Mouse (Mus musculus) liver, postnatal 0 days (tissue): Measurements from ENCODE around the gene Commd3. TPM values are rescaled to one million over a fixed set of nuclear protein-coding genes. Genes with fewer than 3 reads are reported as not detected.

ENCODE experiments used
- ATAC-seq: fragments of 200-750 bp; cut with Nextera tagmentation; 2 replicates; pipeline ENCODE4 v1.8.0; 2017; ENCODE audit warnings: mild to moderate bottlenecking, moderate library complexity
- DNase-seq: peaks from one replicate; pipeline ENCODE4 v3.0.0-alpha.2; 2016
- H3K27ac ChIP-seq: fragments of 300-500 bp; sonication (generic); 2 replicates; pipeline ENCODE4 v1.5.1; 2014; ENCODE audit warnings: antibody characterized with exemption, moderate library complexity, mild to moderate bottlenecking, low read depth
- H3K27me3 ChIP-seq: fragments of 300-500 bp; sonication (generic); 2 replicates; pipeline ENCODE4 v1.6.1; 2014; ENCODE audit warnings: low read length, control low read depth, mixed read lengths; ENCODE audit not compliant: insufficient read depth
- H3K36me3 ChIP-seq: fragments of 300-500 bp; sonication (generic); replicated peaks from 2 replicates; pipeline ENCODE4 v1.6.1; 2014; ENCODE audit warnings: mild to moderate bottlenecking, control low read depth, low read length, moderate library complexity, mixed read lengths; ENCODE audit not compliant: insufficient read depth
- H3K4me1 ChIP-seq: fragments of 300-500 bp; sonication (generic); 2 replicates; pipeline ENCODE4 v1.6.1; 2014; ENCODE audit warnings: antibody characterized with exemption, mild to moderate bottlenecking, control low read depth; ENCODE audit not compliant: insufficient read depth
- H3K4me2 ChIP-seq: fragments of 300-500 bp; sonication (generic); 2 replicates; pipeline ENCODE4 v1.6.1; 2014; ENCODE audit warnings: low read depth, mild to moderate bottlenecking, low read length, moderate library complexity, mixed read lengths
- H3K4me3 ChIP-seq: fragments of 300-500 bp; sonication (generic); 2 replicates; pipeline ENCODE4 v1.5.1; 2014; ENCODE audit warnings: low read depth, low read length
- H3K9ac ChIP-seq: fragments of 300-500 bp; sonication (generic); replicated peaks from 2 replicates; pipeline ENCODE4 v1.6.1; 2014; ENCODE audit warnings: mild to moderate bottlenecking, moderate library complexity
- H3K9me3 ChIP-seq: fragments of 300-500 bp; sonication (generic); 2 replicates; pipeline ENCODE4 v1.6.1; 2016; ENCODE audit warnings: mild to moderate bottlenecking, control low read depth, low read length, mixed read lengths
- CTCF ChIP-seq: sonication (generic); IDR thresholded peaks from 2 replicates; pipeline ENCODE4 v1.5.1; 2016; ENCODE audit warnings: antibody characterized with exemption, low read depth
- EP300 ChIP-seq: IDR thresholded peaks from 2 replicates; pipeline ENCODE4 v1.6.1; 2016; ENCODE audit warnings: antibody characterized with exemption, low read depth, mild to moderate bottlenecking
- WGBS: fragments of 180-500 bp; shearing (Covaris S2); extraction: QIAGEN DNeasy Blood & Tissue Kit; methylation state at CpG from one replicate; pipeline ENCODE4 v1.1.7; 2014; ENCODE audit not compliant: insufficient replicate concordance; 5-methylcytosine and 5-hydroxymethylcytosine counted together
- polyA plus RNA-seq: library from polyadenylated mRNA; unstranded; fragments of >200 nt; fragmentation: Nextera tagmentation; extraction: Ambion mirVana; gene quantifications from 2 replicates; pipeline ENCODE4 v1.2.1, GENCODE M21; 2015

Commd3 gene
- polyA plus RNA-seq, result 115 and 127 TPM in 2 replicates

DNA sequence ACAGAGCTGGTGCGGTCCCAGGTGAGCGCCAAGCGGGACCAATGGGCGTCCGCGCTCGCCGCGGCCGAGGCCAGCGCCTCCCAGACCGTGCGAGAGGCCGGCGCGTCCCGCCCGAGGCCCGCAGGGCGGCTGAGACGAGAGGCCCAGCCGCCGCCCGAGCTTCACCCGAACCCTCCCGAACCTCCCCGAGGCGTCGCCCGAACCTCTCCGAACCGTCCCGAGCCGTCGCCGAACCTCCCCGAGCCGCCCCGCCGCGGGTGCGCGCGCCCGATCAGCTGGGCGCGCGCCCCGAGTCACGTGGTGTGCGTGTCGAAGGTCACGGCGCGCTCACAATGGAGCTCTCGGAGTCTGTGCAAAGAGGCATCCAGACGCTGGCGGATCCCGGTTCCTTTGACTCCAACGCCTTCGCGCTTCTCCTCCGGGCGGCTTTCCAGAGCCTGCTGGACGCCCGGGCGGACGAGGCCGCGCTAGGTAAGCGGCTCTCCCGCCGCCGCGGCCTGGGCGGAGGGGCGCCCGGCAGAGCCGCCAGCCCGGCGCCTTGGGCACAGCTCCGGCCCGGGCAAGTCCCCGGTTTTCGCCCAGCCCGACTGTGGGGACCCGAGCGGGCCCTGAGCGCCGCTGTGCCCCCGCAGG is at the start of gene Commd3:
Gene Commd3 (plus strand): TSS at position 252 of the 633 bp plus-strand sequence.
- peak; percentile 87 for ATAC-seq
- Histone ChIP-seq H3K27ac (peak within 1 kb of the TSS; percentile 92), H3K4me2 (peak within 1 kb of the TSS; percentile 87), H3K4me1 (no peaks in the 10 kb centered on the region), H3K4me3 (peak within 1 kb of the TSS; percentile 75), H3K27me3 (0 out of 2 replicates have a peak, but pooled peaks cover 5% of the 10 kb centered on the region), H3K9me3 (no peaks in the 10 kb centered on the region), H3K36me3 (peaks cover 4% of the 10 kb centered on the region; the same call in 1 of the 2 replicates), H3K9ac (peak within 1 kb of the TSS; percentile 90)
- no peak for TF ChIP-seq EP300
- TF ChIP-seq CTCF, result no peak
- DNase-seq, result peak; percentile 94
- under 1% methylated on average over 88 of the region's 91 CpGs for WGBS

DNA sequence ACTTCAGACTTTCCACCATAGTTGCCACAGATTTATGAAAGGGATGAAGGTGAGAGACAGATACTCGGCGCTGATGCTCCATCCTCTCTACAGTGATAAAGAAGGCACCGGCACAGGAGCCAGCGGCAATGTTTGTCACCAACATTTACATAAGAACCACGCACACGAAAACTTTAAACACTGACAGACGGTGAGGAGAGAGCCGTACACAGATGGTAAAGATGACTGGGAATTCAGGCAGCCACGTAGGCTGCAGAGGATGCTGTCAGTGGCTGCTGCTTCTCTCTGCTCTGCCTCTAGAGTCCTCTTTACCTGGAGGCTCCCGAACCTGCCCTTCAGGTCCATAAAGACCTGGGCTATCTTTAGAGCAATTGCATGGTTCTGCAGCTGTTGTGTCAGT is 49.0 kb upstream of the Commd3 start:
- Histone ChIP-seq H3K9me3 (no peaks in the 10 kb centered on the region), H3K4me3 (no peak overlapping the region), H3K9ac (no peak overlapping the region), H3K4me2 (no peak overlapping the region), H3K27ac (no peak overlapping the region), H3K4me1 (no peaks in the 10 kb centered on the region), H3K36me3 (no peaks in the 10 kb centered on the region), H3K27me3 (no peaks in the 10 kb centered on the region)
- 63% methylated on average over 10 of the region's 10 CpGs for WGBS
- DNase-seq (no peak), ATAC-seq (no peak)
- no peak for TF ChIP-seq CTCF
- TF ChIP-seq EP300, result no peak

DNA sequence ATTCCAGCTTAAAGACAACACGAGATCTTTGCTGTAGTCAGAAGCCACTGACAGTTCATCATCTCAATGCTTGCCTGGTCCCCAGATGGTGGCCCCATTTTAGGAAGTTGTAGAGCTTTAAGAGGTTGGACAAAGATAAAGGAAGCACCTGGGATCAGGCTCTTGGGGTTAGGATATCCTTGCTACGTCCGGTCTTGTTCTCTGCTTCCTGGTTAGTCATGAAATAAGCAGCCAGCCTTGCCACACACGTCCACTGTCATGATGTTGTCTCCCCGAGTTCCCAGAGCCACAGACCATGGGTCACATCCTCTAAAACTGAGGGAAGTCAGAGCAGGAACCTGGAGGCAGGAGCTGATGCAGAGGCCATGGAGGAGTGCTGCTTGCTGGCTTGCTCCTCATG is 41.6 kb upstream of the Commd3 start:
- Histone ChIP-seq H3K4me2 (no peak overlapping the region), H3K4me3 (no peak overlapping the region), H3K4me1 (no peaks in the 10 kb centered on the region), H3K27ac (no peak overlapping the region), H3K9ac (no peak overlapping the region), H3K36me3 (no peaks in the 10 kb centered on the region), H3K27me3 (no peaks in the 10 kb centered on the region), H3K9me3 (no peaks in the 10 kb centered on the region)
- no peak for DNase-seq
- ATAC-seq, result no peak
- TF ChIP-seq CTCF, result no peak
- TF ChIP-seq EP300, result no peak
- 40% methylated on average over 5 of the region's 5 CpGs for WGBS

DNA sequence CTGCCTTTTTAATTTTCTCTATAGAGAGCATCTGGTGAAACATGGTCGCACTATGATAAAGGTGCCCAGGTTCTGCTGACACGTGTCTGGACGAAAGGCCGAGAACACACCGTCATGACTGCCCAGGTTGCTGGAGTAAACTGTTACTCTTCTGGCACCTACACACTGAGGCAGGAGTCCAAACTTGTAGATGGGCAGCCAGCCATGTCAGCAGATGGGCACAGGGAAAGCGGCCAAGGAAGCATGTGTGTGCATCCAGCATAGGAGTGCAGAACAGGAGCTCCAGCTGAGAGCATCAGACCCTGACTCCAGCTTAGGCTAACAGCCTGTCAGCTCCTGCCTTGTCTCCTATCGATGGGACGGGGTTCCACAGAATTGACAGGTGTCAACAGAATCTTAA is 37.1 kb upstream of the Commd3 start:
- no peak for ATAC-seq
- no peaks in the 10 kb centered on the region for H3K4me1 ChIP-seq
- TF ChIP-seq EP300 (no peak), CTCF (no peak)

DNA sequence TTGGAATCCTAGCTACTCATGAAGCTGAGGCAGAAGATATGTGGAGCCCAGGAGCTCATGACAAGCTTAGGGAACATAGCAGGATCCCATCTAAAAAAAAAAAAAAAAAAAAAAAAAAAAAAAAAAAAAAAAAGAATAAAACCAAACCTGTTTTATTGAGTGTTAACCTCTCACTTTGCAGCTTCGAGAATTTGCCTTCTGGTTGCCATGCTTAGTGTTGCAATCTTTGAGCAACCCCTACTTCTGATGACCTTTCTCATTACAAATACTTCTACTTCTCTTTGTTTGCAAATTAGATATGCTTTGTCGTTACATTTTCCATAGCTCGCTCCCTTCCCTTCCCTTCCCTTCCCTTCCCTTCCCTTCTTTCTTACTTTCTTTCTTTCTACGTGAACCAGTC is 23.6 kb upstream of the Commd3 start:
- TF ChIP-seq EP300 (no peak), CTCF (no peak)
- Histone ChIP-seq H3K27me3 (no peaks in the 10 kb centered on the region), H3K4me2 (no peak overlapping the region), H3K4me3 (no peak overlapping the region), H3K9me3 (no peaks in the 10 kb centered on the region), H3K9ac (no peak overlapping the region), H3K4me1 (no peaks in the 10 kb centered on the region), H3K36me3 (no peaks in the 10 kb centered on the region), H3K27ac (no peak overlapping the region)
- WGBS, result 65% methylated on average over 4 of the region's 4 CpGs
- ATAC-seq, result no peak
- no peak for DNase-seq

More for the DNA sequence above, 37.1 kb upstream of the Commd3 start:
- H3K36me3 ChIP-seq, result no peaks in the 10 kb centered on the region
- no peak overlapping the region for H3K4me2 ChIP-seq
- no peak overlapping the region for H3K27ac ChIP-seq
- no peak overlapping the region for H3K4me3 ChIP-seq
- no peak overlapping the region for H3K9ac ChIP-seq
- H3K27me3 ChIP-seq, result no peaks in the 10 kb centered on the region
- H3K9me3 ChIP-seq, result no peaks in the 10 kb centered on the region
- 87% methylated on average over 8 of the region's 8 CpGs for WGBS
- no peak for DNase-seq

DNA sequence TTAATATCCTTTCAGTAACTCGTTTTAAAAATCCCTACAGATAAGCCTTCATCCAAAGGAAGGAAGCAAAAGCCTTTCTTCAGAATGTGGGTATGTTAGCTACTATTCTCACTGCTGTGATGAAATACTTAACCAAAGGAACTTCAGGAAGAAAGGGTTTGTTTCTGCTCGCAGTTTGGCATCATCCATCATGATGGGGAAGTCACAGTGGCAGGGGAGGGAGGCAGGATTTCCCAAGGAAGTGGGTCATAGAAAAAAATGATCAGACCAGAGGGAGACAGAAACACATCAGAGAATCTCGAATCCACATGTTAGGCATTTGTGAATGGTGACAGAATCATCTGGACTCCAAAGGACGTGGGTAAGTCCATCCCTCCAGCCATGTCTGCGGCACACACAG is 17.4 kb upstream of the Commd3 start:
- H3K4me2 ChIP-seq, result no peak overlapping the region
- H3K27me3 ChIP-seq, result no peaks in the 10 kb centered on the region
- no peaks in the 10 kb centered on the region for H3K9me3 ChIP-seq
- 29% methylated on average over 5 of the region's 5 CpGs for WGBS
- H3K4me3 ChIP-seq, result no peak overlapping the region
- TF ChIP-seq EP300 (no peak), CTCF (no peak)
- DNase-seq, result no peak
- H3K9ac ChIP-seq, result no peak overlapping the region
- H3K27ac ChIP-seq, result no peak overlapping the region
- no peak for ATAC-seq
- no peaks in the 10 kb centered on the region for H3K36me3 ChIP-seq
- H3K4me1 ChIP-seq, result no peaks in the 10 kb centered on the region
